Mouse (Mus musculus): ENCODE data around the gene Gzma.

The Gzma gene

GRCm38 (mm10) chr13:113045458-113046110 is 55.2 kb downstream of the Gzma start:
- no peak for DNase-seq

- no peak for DNase-seq
Observed at GRCm38 (mm10) chr13:113044876-113045275, 55.9 kb downstream of the Gzma start.
